10 mouse cellular contexts compared by ENCODE assay signal in genomic region chr9:73603921-73604320, GRCm38 (mm10).
"Had no signal": no experiment of that assay in that cellular context is flagged by ENCODE, and none has a peak within 500 bp of the region (broad histone marks: within the 10 kb centered on the region; RNA-seq: fewer than 3 reads in every experiment).

No protein-coding gene starts in this region.

- DNase-seq: kidney, postnatal 25 days; layer of hippocampus, adult 9-11 months; layer of hippocampus, postnatal 36 days; lung, embryonic 14.5 days; lung, postnatal 10 days; lung, postnatal 4 days; spleen, adult 18-20 months; thymus, postnatal 4 days had no signal

- ATAC-seq: liver, embryonic 12.5 days; midbrain, embryonic 15.5 days had no signal
